Mouse (Mus musculus): Measurements from ENCODE around the gene Ism2.

DNA sequence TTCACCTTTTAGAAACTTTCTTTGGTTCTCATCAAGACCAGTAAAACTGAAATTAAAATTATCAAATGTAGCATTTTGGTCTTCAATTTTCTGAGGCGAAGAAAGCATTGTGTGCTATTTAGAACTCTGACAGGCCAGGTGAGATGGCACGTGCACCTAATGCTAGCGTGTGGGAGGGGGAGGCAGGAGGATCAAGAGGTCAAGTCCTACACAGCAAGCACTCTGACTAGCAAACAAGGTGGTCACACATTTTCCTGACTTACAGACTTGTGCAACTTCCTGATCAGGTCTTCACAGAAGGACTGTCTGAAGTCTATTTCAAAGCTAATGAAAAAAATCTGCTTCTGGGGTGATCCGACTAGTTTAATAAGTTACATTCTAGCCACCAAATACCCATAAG is 38.6 kb upstream of the Ism2 start:
- TF ChIP-seq ZKSCAN1 (IDR thresholded peaks at IDR 0.05; ENCODE audit: low read depth, low read length), result no peak
- no peak for TF ChIP-seq MAFK (IDR thresholded peaks at IDR 0.05; ENCODE audit: borderline replicate concordance, low read depth, low read length)
- TF ChIP-seq POLR2A (IDR thresholded peaks at IDR 0.05; ENCODE audit: control insufficient read depth in 1 of 2, insufficient read depth in 1 of 2, low read depth in 1 of 2, low read length in 2 of 2, poor library complexity in 1 of 2), result no peak
- TF ChIP-seq BHLHE40 (IDR thresholded peaks at IDR 0.05; ENCODE audit: borderline replicate concordance, low read depth, low read length), result no peak
- no peak for TF ChIP-seq POLR2AphosphoS5 (IDR thresholded peaks at IDR 0.05; ENCODE audit: borderline replicate concordance, low read depth, low read length)
- TF ChIP-seq GATA1 (IDR thresholded peaks at IDR 0.05; ENCODE audit: low read depth, low read length), result no peak
- no peak for TF ChIP-seq KAT2A (conservative IDR thresholded peaks at IDR 0.05; ENCODE audit: low read depth, low read length)
- TF ChIP-seq EP300 (IDR thresholded peaks at IDR 0.05; ENCODE audit: low read depth in 1 of 2, low read length in 2 of 2), result no peak
- TF ChIP-seq CTCF (IDR thresholded peaks at IDR 0.05 in 2 of 3, conservative IDR thresholded peaks at IDR 0.05 in 1 of 3; ENCODE audit: control insufficient read depth in 1 of 3, insufficient read depth in 1 of 3, low read depth in 2 of 3, low read length in 3 of 3, poor library complexity in 1 of 3, severe bottlenecking in 1 of 3), result no peak

Measured in MEL (cell line).